13 mouse cellular contexts compared by ENCODE assay signal in genomic region chr5:141207061-141207460, GRCm38 (mm10). TPM values are rescaled to one million over a fixed set of nuclear protein-coding genes. Genes with fewer than 3 reads are reported as not detected.
DNase-seq lines count a peak whose midpoint lies in the region; ATAC-seq and TF ChIP-seq lines count a peak whose summit lies in the region.
"Had no signal": no experiment of that assay in that cellular context is flagged by ENCODE, and none has a peak within 500 bp of the region (broad histone marks: within the 10 kb centered on the region; RNA-seq: fewer than 3 reads in every experiment).

No protein-coding gene starts in this region.

- DNase-seq in hindbrain, postnatal 0 days (ENCODE audit: low spot score) = peak; percentile 25
- no peak for DNase-seq in hindbrain, embryonic 14.5 days (ENCODE audit: low spot score)
- peak; percentile 62 to 66 for DNase-seq in left cerebral cortex, postnatal 14 days (ENCODE audit: low spot score in 2 of 2)
- DNase-seq in spleen, postnatal 36 days (ENCODE audit: low spot score in 2 of 2) = no peak
- DNase-seq in kidney, postnatal 25 days = no peak
- DNase-seq in kidney, adult 8-10 months = no peak
- DNase-seq in liver = no peak
- DNase-seq: gastrocnemius, postnatal 36 days; heart, postnatal 36 days; kidney, adult 18-20 months had no signal

- H3K9ac ChIP-seq in hindbrain, postnatal 0 days (replicated peaks; ENCODE audit: low read length) = no peak overlapping the region
- no peak overlapping the region for H3K9ac ChIP-seq in hindbrain, embryonic 14.5 days

- H3K9me3 ChIP-seq in hindbrain, postnatal 0 days (ENCODE audit: low read length) = no peaks in the 10 kb centered on the region
- no peaks in the 10 kb centered on the region for H3K9me3 ChIP-seq in hindbrain, embryonic 14.5 days (ENCODE audit: control insufficient read depth, low read length)

- TF ChIP-seq CTCF in hindbrain, postnatal 0 days (IDR thresholded peaks at IDR 0.05; ENCODE audit: low read depth) = no peak

- H3K36me3 ChIP-seq in hindbrain, postnatal 0 days (ENCODE audit: insufficient read depth, low read length) = no peaks in the 10 kb centered on the region
- no peaks in the 10 kb centered on the region for H3K36me3 ChIP-seq in hindbrain, embryonic 14.5 days (replicated peaks; ENCODE audit: control insufficient read depth, insufficient read depth)

- 42% methylated on average over 5 of the region's 5 CpGs for WGBS in hindbrain, postnatal 0 days
- WGBS in hindbrain, embryonic 14.5 days = 62% methylated on average over 5 of the region's 5 CpGs

- ATAC-seq in hindbrain, postnatal 0 days = no peak
- no peak for ATAC-seq in hindbrain, embryonic 14.5 days (ENCODE audit: low FRiP score)
- ATAC-seq in hematopoietic stem cell, adult 5-6 weeks (replicated peaks in 1 of 2; ENCODE audit: insufficient read depth in 1 of 2, low FRiP score in 2 of 2, low TSS enrichment in 1 of 2, low read depth in 1 of 2, poor library complexity in 2 of 2, severe bottlenecking in 2 of 2) = peak; percentile 22 to 36; a peak in 1 of 4 replicates

- no peak overlapping the region for H3K4me2 ChIP-seq in hindbrain, postnatal 0 days (ENCODE audit: low read depth, low read length)
- H3K4me2 ChIP-seq in hindbrain, embryonic 14.5 days (replicated peaks) = no peak overlapping the region

- no peak overlapping the region for H3K27ac ChIP-seq in hindbrain, postnatal 0 days
- H3K27ac ChIP-seq in hindbrain, embryonic 14.5 days = no peak overlapping the region

- H3K4me1 ChIP-seq in hindbrain, postnatal 0 days (ENCODE audit: insufficient read depth, low read length) = no peaks in the 10 kb centered on the region
- no peaks in the 10 kb centered on the region for H3K4me1 ChIP-seq in hindbrain, embryonic 14.5 days (replicated peaks; ENCODE audit: control insufficient read depth, insufficient read depth, low read length)

- H3K4me3 ChIP-seq in hindbrain, postnatal 0 days (ENCODE audit: low read length) = no peak overlapping the region
- H3K4me3 ChIP-seq in hindbrain, embryonic 14.5 days (replicated peaks; ENCODE audit: low read length) = no peak overlapping the region
- H3K4me3 ChIP-seq: myocyte had no signal

- no peaks in the 10 kb centered on the region for H3K27me3 ChIP-seq in hindbrain, postnatal 0 days (ENCODE audit: insufficient read depth, low read length)
- H3K27me3 ChIP-seq in hindbrain, embryonic 14.5 days (ENCODE audit: control insufficient read depth, insufficient read depth, low read length) = no peaks in the 10 kb centered on the region

- intact Hi-C loops in left cerebral cortex, postnatal 14 days (cut with DNase I) = no loop called here

RNA-seq across cellular contexts. Expression of gene Sdk1, which starts 34.2 kb away (rescaled TPM):
- total RNA-seq in hindbrain, postnatal 0 days (2014; rRNA removed) = 14.2 and 58.4 TPM in 2 replicates
- 1.9 and 2.2 TPM in 2 replicates for polyA plus RNA-seq in hindbrain, postnatal 0 days (2015; fragmentation: Nextera tagmentation; extraction: Ambion mirVana)
- 2.5 TPM in 2 replicates for polyA plus RNA-seq in hindbrain, embryonic 14.5 days (2014; fragmentation: Nextera tagmentation; extraction: Ambion mirVana)
- total RNA-seq in hematopoietic stem cell, adult 5-6 weeks (2017) = 0.63 and 1.1 TPM in 2 replicates
- total RNA-seq in left cerebral cortex, postnatal 14 days (2021) = 10 to 100 TPM; 14.0 to 15.4 TPM
- total RNA-seq: megakaryocyte progenitor cell, adult 5-6 weeks had no signal

Comparison
In these comparisons a context has a peak if more than half of its experiments do, and no peak if none do; other contexts are left out.
1. DNase-seq: peak in hindbrain, postnatal 0 days (single experiment) and left cerebral cortex, postnatal 14 days (2 of 2); none in hindbrain, embryonic 14.5 days (single experiment), spleen, postnatal 36 days (0 of 2), kidney, postnatal 25 days (0 of 2), kidney, adult 8-10 months (0 of 2) and liver (single experiment).
2. ATAC-seq: peak in hematopoietic stem cell, adult 5-6 weeks (2 of 2); none in hindbrain, postnatal 0 days (single experiment) and hindbrain, embryonic 14.5 days (single experiment).